Mouse (Mus musculus): Measurements from ENCODE around the gene Mettl7a2. TPM values are rescaled to one million over a fixed set of nuclear protein-coding genes. Genes with fewer than 3 reads are reported as not detected.
"Not testable (repeated sequence)": the region's sequence is repeated elsewhere in the genome, so short reads cannot be mapped to it uniquely, and the experiment has no call there.

Mettl7a2 gene
- not detected in 2 replicates for polyA plus RNA-seq (2015; fragmentation: Nextera tagmentation; extraction: Ambion mirVana)

- Histone ChIP-seq H3K4me3 (ENCODE audit: low read length) (no peak within 1 kb of the TSS), H3K27me3 (replicated peaks; ENCODE audit: control insufficient read depth, insufficient read depth, low read length) (no peaks in the 10 kb centered on the region), H3K4me1 (ENCODE audit: control insufficient read depth, insufficient read depth, low read length) (peaks cover 8% of the 10 kb centered on the region; the same call in 1 of the 2 replicates), H3K27ac (ENCODE audit: low read length) (no peak within 1 kb of the TSS), H3K36me3 (ENCODE audit: control insufficient read depth, insufficient read depth, low read length) (no peaks in the 10 kb centered on the region), H3K9me3 (ENCODE audit: control insufficient read depth, low read length) (no peaks in the 10 kb centered on the region), H3K9ac (ENCODE audit: low read depth, low read length) (no peak within 1 kb of the TSS), H3K4me2 (ENCODE audit: low read depth, low read length) (no peak within 1 kb of the TSS)
- WGBS: 76% methylated on average over 10 of the region's 10 CpGs
- ATAC-seq: peak; percentile 49
These were observed at the start of gene Mettl7a2, which contains the start of gene Methig1 for GRCm38 (mm10) chr15:100352711-100353250. TSS of gene Mettl7a2 (plus strand) at chr15:100353200. TSS of gene Methig1 (plus strand) at chr15:100353149.

GRCm38 (mm10) chr15:100303428-100304018 lies 49.5 kb upstream of the Mettl7a2 start:
- Histone ChIP-seq H3K9ac (ENCODE audit: low read depth, low read length) (no peak overlapping the region), H3K27ac (ENCODE audit: low read length) (peak overlapping the region; percentile 90), H3K36me3 (ENCODE audit: control insufficient read depth, insufficient read depth, low read length) (no peaks in the 10 kb centered on the region), H3K4me3 (ENCODE audit: low read length) (peak overlapping the region; percentile 56; the same call in 1 of the 2 replicates), H3K4me2 (ENCODE audit: low read depth, low read length) (peak overlapping the region; percentile 86), H3K9me3 (ENCODE audit: control insufficient read depth, low read length) (no peaks in the 10 kb centered on the region), H3K27me3 (replicated peaks; ENCODE audit: control insufficient read depth, insufficient read depth, low read length) (no peaks in the 10 kb centered on the region), H3K4me1 (ENCODE audit: control insufficient read depth, insufficient read depth, low read length) (no peaks in the 10 kb centered on the region)
- no peak for ATAC-seq
- WGBS: 49% methylated on average over 8 of the region's 8 CpGs

GRCm38 (mm10) chr15:100304019-100304991 lies 48.7 kb upstream of the Mettl7a2 start, which contains the start of gene Mettl7a1:
TSS of gene Mettl7a1 (plus strand) at chr15:100304140.
- Histone ChIP-seq H3K36me3 (ENCODE audit: control insufficient read depth, insufficient read depth, low read length) (no peaks in the 10 kb centered on the region), H3K4me1 (ENCODE audit: control insufficient read depth, insufficient read depth, low read length) (no peaks in the 10 kb centered on the region), H3K27ac (ENCODE audit: low read length) (peak within 1 kb of the TSS; percentile 90), H3K9ac (ENCODE audit: low read depth, low read length) (peak within 1 kb of the TSS; percentile 68), H3K9me3 (ENCODE audit: control insufficient read depth, low read length) (no peaks in the 10 kb centered on the region), H3K4me3 (ENCODE audit: low read length) (peak within 1 kb of the TSS; percentile 56), H3K27me3 (replicated peaks; ENCODE audit: control insufficient read depth, insufficient read depth, low read length) (no peaks in the 10 kb centered on the region), H3K4me2 (ENCODE audit: low read depth, low read length) (peak within 1 kb of the TSS; percentile 86)
- peak; percentile 78 for ATAC-seq
- WGBS: 3% methylated on average over 17 of the region's 30 CpGs

GRCm38 (mm10) chr15:100306201-100306600 lies 46.8 kb upstream of the Mettl7a2 start:
- Histone ChIP-seq H3K4me2 (ENCODE audit: low read depth, low read length) (no peak overlapping the region), H3K4me1 (ENCODE audit: control insufficient read depth, insufficient read depth, low read length) (no peaks in the 10 kb centered on the region), H3K27me3 (replicated peaks; ENCODE audit: control insufficient read depth, insufficient read depth, low read length) (no peaks in the 10 kb centered on the region), H3K36me3 (ENCODE audit: control insufficient read depth, insufficient read depth, low read length) (no peaks in the 10 kb centered on the region), H3K9ac (ENCODE audit: low read depth, low read length) (no peak overlapping the region), H3K9me3 (ENCODE audit: control insufficient read depth, low read length) (no peaks in the 10 kb centered on the region), H3K27ac (ENCODE audit: low read length) (no peak overlapping the region), H3K4me3 (ENCODE audit: low read length) (no peak overlapping the region)
- WGBS: 74% methylated on average over 2 of the region's 2 CpGs
- ATAC-seq: no peak

- H3K4me1 ChIP-seq (ENCODE audit: control insufficient read depth, insufficient read depth, low read length); H3K27me3 ChIP-seq (replicated peaks; ENCODE audit: control insufficient read depth, insufficient read depth, low read length); ATAC-seq; H3K27ac ChIP-seq (ENCODE audit: low read length); H3K4me2 ChIP-seq (ENCODE audit: low read depth, low read length); H3K9ac ChIP-seq (ENCODE audit: low read depth, low read length); H3K36me3 ChIP-seq (ENCODE audit: control insufficient read depth, insufficient read depth, low read length); H3K4me3 ChIP-seq (ENCODE audit: low read length); H3K9me3 ChIP-seq (ENCODE audit: control insufficient read depth, low read length): not testable (repeated sequence)
- 36% methylated on average over 11 of the region's 11 CpGs for WGBS
These were observed 45.4 kb upstream of the Mettl7a2 start for GRCm38 (mm10) chr15:100307438-100308096.

GRCm38 (mm10) chr15:100312346-100312745 lies 40.7 kb upstream of the Mettl7a2 start:
- WGBS: 52% methylated on average over 2 of the region's 2 CpGs
- no peak for ATAC-seq
- H3K4me3 ChIP-seq (ENCODE audit: low read length): no peak overlapping the region
- H3K9ac ChIP-seq (ENCODE audit: low read depth, low read length): no peak overlapping the region
- H3K27me3 ChIP-seq (replicated peaks; ENCODE audit: control insufficient read depth, insufficient read depth, low read length): no peaks in the 10 kb centered on the region
- H3K9me3 ChIP-seq (ENCODE audit: control insufficient read depth, low read length): no peaks in the 10 kb centered on the region
- H3K27ac ChIP-seq (ENCODE audit: low read length): no peak overlapping the region; the same call in 1 of the 2 replicates
- no peaks in the 10 kb centered on the region for H3K36me3 ChIP-seq (ENCODE audit: control insufficient read depth, insufficient read depth, low read length)
- H3K4me1 ChIP-seq (ENCODE audit: control insufficient read depth, insufficient read depth, low read length): no peaks in the 10 kb centered on the region
- no peak overlapping the region for H3K4me2 ChIP-seq (ENCODE audit: low read depth, low read length)

GRCm38 (mm10) chr15:100314448-100315145 lies 38.4 kb upstream of the Mettl7a2 start:
- Histone ChIP-seq H3K4me2 (ENCODE audit: low read depth, low read length) (no peak overlapping the region), H3K4me1 (ENCODE audit: control insufficient read depth, insufficient read depth, low read length) (0 out of 2 replicates have a peak, but pooled peaks cover 3% of the 10 kb centered on the region), H3K4me3 (ENCODE audit: low read length) (no peak overlapping the region), H3K36me3 (ENCODE audit: control insufficient read depth, insufficient read depth, low read length) (no peaks in the 10 kb centered on the region), H3K9me3 (ENCODE audit: control insufficient read depth, low read length) (no peaks in the 10 kb centered on the region), H3K27me3 (replicated peaks; ENCODE audit: control insufficient read depth, insufficient read depth, low read length) (no peaks in the 10 kb centered on the region), H3K27ac (ENCODE audit: low read length) (no peak overlapping the region), H3K9ac (ENCODE audit: low read depth, low read length) (no peak overlapping the region)
- no peak for ATAC-seq
- 92% methylated on average over 5 of the region's 5 CpGs for WGBS

GRCm38 (mm10) chr15:100318014-100318671 lies 34.9 kb upstream of the Mettl7a2 start:
- H3K36me3 ChIP-seq (ENCODE audit: control insufficient read depth, insufficient read depth, low read length): not testable (repeated sequence)

More at GRCm38 (mm10) chr15:100318014-100318671, 34.9 kb upstream of the Mettl7a2 start:
- 28% methylated on average over 4 of the region's 4 CpGs for WGBS
- not testable (repeated sequence) for H3K4me2 ChIP-seq (ENCODE audit: low read depth, low read length); H3K4me3 ChIP-seq (ENCODE audit: low read length); ATAC-seq; H3K9ac ChIP-seq (ENCODE audit: low read depth, low read length); H3K27ac ChIP-seq (ENCODE audit: low read length); H3K9me3 ChIP-seq (ENCODE audit: control insufficient read depth, low read length); H3K27me3 ChIP-seq (replicated peaks; ENCODE audit: control insufficient read depth, insufficient read depth, low read length); H3K4me1 ChIP-seq (ENCODE audit: control insufficient read depth, insufficient read depth, low read length)

Data from intestine, embryonic 16.5 days (tissue).